Mouse (Mus musculus) heart, postnatal 0 days (tissue): Measurements from ENCODE around the gene Tmem202.
A peak's percentile ranks its signal among the peaks of the same experiment; 100 is the strongest.

ENCODE experiments used
- CTCF ChIP-seq: IDR thresholded peaks from 2 replicates; pipeline ENCODE4 v1.5.1; 2016; ENCODE audit warnings: antibody characterized with exemption, control low read depth, low read depth
- EP300 ChIP-seq: IDR thresholded peaks from 2 replicates; pipeline ENCODE4 v1.6.1; 2016; ENCODE audit warnings: antibody characterized with exemption, low read depth

- TF ChIP-seq CTCF (peak; percentile 81), EP300 (no peak)
Observed at GRCm38 (mm10) chr9:59584871-59585308, 45.2 kb upstream of the Tmem202 start.
